Mouse (Mus musculus) cortical plate, adult 2 months (tissue): ENCODE data around the gene Rinl.

Source experiments
- CTCF ChIP-seq: fragments of 200-500 bp; IDR thresholded peaks from 2 replicates; pipeline ENCODE4 v1.5.1; 2011; ENCODE audit warnings: mild to moderate bottlenecking, control low read depth, low read length; ENCODE audit not compliant: insufficient read depth; ENCODE audit errors: extremely low read depth
- POLR2A ChIP-seq: fragments of 200-500 bp; IDR thresholded peaks from 2 replicates; pipeline ENCODE4 v1.6.1; 2011; ENCODE audit warnings: mild to moderate bottlenecking, low read length, control low read depth; ENCODE audit not compliant: insufficient read depth; ENCODE audit errors: extremely low read depth

DNA sequence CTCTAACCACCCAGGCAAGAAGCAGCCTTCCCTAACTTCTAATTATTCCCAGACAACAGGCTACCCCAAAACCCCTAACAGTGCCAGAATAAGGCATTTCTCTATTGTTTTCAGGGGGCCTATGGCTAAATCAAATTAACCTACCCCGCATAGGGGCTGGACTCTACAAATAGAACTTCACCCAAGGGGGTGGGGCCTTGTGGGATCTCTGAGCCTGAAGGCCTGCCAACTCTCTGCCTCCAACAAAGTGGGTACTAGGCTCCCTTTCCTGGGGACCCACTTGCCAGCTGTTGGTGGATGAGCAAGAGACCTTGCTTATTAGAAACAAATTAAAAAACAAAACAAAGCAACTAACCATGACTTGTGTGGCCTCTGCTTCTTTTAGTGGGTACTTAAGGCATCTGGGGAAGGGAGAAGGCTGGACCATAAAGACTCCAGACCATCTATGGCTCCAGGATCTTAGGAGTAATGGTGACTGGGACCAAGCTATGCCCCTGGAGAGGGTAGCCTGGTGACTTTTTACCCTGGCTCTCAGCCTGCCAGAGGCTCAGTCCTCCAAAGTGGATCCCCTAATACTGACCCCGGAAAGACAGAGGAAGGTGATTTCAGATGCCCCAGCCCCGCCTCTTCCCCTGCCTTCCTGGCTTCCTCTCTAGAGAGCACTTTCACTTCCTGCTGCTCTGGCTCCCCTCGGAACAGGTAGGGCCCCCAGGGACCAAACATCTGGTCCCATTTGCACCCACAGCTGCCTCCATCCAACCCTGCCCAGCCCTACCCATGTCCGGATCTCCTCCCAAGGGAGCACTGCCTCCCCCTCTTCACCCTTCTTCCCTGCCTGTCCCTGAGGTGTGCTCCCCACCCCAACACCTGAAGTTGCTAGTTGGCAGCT is at the start of gene Rinl:
- no peak for TF ChIP-seq CTCF
- no peak for TF ChIP-seq POLR2A
